Mouse (Mus musculus): ENCODE results near the gene Tyr.

DNA sequence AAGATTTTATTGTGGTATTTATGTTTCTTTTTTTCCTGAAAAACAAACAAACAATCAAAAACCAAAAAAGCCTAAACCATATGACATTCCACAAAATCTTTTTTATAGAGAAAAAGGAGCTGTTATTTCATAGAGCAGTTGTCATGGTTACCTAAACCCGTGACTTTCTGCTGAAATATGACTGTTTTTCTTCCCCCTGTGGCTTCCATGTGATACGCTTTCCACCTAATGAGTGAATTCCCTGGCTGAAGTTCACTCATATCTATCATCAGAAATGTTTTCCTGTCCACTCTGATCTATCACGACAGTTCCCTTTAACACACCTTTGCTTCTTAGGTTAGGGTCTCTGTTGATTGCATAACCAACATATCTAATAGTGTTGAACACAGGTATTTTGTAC, 5.3 kb downstream of the Tyr start:
- TF ChIP-seq CTCF (IDR thresholded peaks at IDR 0.05; ENCODE audit: low read depth) (no peak), EP300 (optimal IDR thresholded peaks at IDR 0.05) (no peak)
